Mouse (Mus musculus) neural tube, embryonic 11.5 days (tissue): ENCODE measurements at regions not wholly inside any gene's neighbourhood (a gene's known extent, or its start where the extent isn't known, plus 50 kb on each side); places are given as distances from the start of the nearest gene placed in this dataset. TPM values are rescaled to one million over a fixed set of nuclear protein-coding genes. Genes with fewer than 3 reads are reported as not detected.
"Not testable (repeated sequence)": the region's sequence is repeated elsewhere in the genome, so short reads cannot be mapped to it uniquely, and the experiment has no call there.

Source experiments
- ATAC-seq: fragments of 200-750 bp; cut with Nextera tagmentation; 2 replicates; pipeline ENCODE4 v1.8.0; 2017; ENCODE audit warnings: moderate number of reproducible peaks, mild to moderate bottlenecking, moderate TSS enrichment, moderate library complexity; ENCODE audit not compliant: insufficient read depth, low FRiP score, low TSS enrichment
- DNase-seq: peaks from one replicate; pipeline ENCODE4 v3.0.0-alpha.2; 2015; ENCODE audit warnings: low spot score
- H3K27ac ChIP-seq: fragments of 300-500 bp; sonication (generic); 2 replicates; pipeline ENCODE4 v1.5.1; 2014; ENCODE audit warnings: low read depth, mild to moderate bottlenecking, low read length
- H3K27me3 ChIP-seq: fragments of 300-500 bp; sonication (generic); 2 replicates; pipeline ENCODE4 v1.6.1; 2014; ENCODE audit warnings: mild to moderate bottlenecking, low read length, mixed read lengths; ENCODE audit not compliant: control insufficient read depth, insufficient read depth
- H3K36me3 ChIP-seq: fragments of 300-500 bp; sonication (generic); 2 replicates; pipeline ENCODE4 v1.6.1; 2014; ENCODE audit warnings: mild to moderate bottlenecking, low read length, moderate library complexity, mixed read lengths; ENCODE audit not compliant: control insufficient read depth, insufficient read depth
- H3K4me1 ChIP-seq: fragments of 300-500 bp; sonication (generic); 2 replicates; pipeline ENCODE4 v1.6.1; 2014; ENCODE audit warnings: low read length, mixed read lengths; ENCODE audit not compliant: control insufficient read depth, insufficient read depth
- H3K4me2 ChIP-seq: fragments of 300-500 bp; sonication (generic); 2 replicates; pipeline ENCODE4 v1.6.1; 2014; ENCODE audit warnings: low read depth, mild to moderate bottlenecking, moderate library complexity
- H3K4me3 ChIP-seq: fragments of 300-500 bp; sonication (generic); 2 replicates; pipeline ENCODE4 v1.5.1; 2014; ENCODE audit warnings: low read depth, low read length
- H3K9ac ChIP-seq: fragments of 300-500 bp; sonication (generic); 2 replicates; pipeline ENCODE4 v1.6.1; 2014; ENCODE audit warnings: mild to moderate bottlenecking, low read length
- H3K9me3 ChIP-seq: fragments of 300-500 bp; sonication (generic); 2 replicates; pipeline ENCODE4 v1.6.1; 2016; ENCODE audit warnings: low read length; ENCODE audit not compliant: control insufficient read depth
- WGBS: fragments of 180-500 bp; shearing (Covaris S2); extraction: QIAGEN DNeasy Blood & Tissue Kit; methylation state at CpG from one replicate; pipeline ENCODE4 v1.1.7; 2014; 5-methylcytosine and 5-hydroxymethylcytosine counted together
- microRNA-seq: library from miRNA; unstranded; fragments of <30 nt; microRNA quantifications from one replicate; pipeline ENCODE4, GENCODE M21; 2016

DNA sequence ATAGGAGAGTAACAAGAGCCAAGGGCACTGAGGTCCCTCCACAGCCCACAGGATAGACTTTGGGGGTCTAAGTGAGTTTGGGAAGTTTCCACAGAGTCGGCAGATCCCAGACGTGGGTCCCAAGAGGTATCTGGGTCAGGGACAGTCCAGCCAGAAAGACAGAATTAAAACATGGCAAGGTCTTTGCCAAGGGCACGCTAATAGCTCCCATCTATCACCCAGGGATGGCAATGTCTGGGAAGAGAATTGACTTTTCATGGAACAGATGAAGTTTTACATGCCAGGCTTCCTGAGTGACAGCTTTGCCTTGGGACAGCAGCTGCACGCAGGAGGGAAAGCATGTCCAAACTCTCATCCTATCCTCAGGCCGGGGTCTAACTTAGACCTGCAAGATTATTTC lies 563.5 kb downstream of the Gm10330 start:
- not testable (repeated sequence) for H3K9ac ChIP-seq, ATAC-seq, H3K4me2 ChIP-seq, DNase-seq, H3K4me1 ChIP-seq, H3K27ac ChIP-seq, H3K27me3 ChIP-seq, H3K36me3 ChIP-seq, H3K9me3 ChIP-seq, H3K4me3 ChIP-seq
- 60% methylated on average over 1 of the region's 5 CpGs for WGBS

DNA sequence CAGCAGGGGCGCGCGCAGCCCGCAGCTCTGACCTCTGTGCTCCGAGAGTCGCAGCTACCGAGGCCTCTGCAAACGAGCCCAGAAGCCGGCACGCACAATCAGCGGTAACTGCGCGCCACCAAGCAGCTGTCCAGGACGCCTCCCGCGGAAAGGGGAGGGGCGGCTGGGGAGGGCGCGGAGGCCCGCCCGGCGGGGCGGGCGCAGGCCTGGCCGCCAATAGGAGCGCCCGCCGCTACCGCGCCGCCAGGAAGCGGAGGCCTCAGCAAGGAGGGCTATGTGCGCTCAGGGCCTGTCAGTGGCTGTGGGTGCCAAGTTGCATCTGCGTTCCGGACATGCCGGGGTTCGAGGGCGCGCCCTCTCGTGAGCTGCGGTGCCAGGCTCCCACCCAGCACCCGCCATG lies 590.5 kb downstream of the Gm10330 start:
- 0% methylated on average over 26 of the region's 42 CpGs for WGBS
- peak overlapping the region; percentile 47 for H3K9ac ChIP-seq
- not testable (repeated sequence) for H3K9me3 ChIP-seq, H3K36me3 ChIP-seq, H3K27ac ChIP-seq, H3K27me3 ChIP-seq, H3K4me1 ChIP-seq
- H3K4me3 ChIP-seq, result peak overlapping the region; percentile 38
- peak; percentile 87 for ATAC-seq
- DNase-seq, result peak; percentile 78
- H3K4me2 ChIP-seq, result peak overlapping the region; percentile 28

DNA sequence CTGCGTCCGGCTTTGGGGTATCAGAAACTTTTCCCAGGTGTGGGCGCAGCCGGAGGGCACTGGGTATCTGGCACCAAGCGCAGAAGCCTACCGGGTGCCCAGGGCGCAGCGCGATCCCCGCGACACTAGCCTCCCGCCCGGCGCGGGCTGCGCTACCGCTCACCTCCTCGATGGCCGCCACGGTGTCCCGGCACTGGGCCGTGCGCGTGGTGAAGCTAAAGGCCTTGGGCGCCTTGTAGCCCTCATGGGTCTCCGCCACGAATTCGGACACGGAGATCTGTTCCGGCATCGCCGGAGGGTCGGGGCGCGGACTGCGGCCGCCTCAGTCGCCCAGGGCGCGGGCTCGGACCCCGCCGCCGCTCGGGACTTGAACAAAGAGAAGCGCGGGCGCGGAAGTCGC lies 591.0 kb downstream of the Gm10330 start:
- not testable (repeated sequence) for H3K4me1 ChIP-seq, H3K9me3 ChIP-seq, H3K36me3 ChIP-seq, H3K27me3 ChIP-seq, ATAC-seq, H3K27ac ChIP-seq
- peak; percentile 11 for DNase-seq
- H3K9ac ChIP-seq, result peak overlapping the region; percentile 47
- 2% methylated on average over 38 of the region's 50 CpGs for WGBS
- H3K4me2 ChIP-seq, result peak overlapping the region; percentile 28
- peak overlapping the region; percentile 38 for H3K4me3 ChIP-seq

Small RNA genes lying in the stretch of these regions (microRNA-seq; reads per million reads assigned to microRNA genes)
- gene Gm26140, result not detected
